Mouse (Mus musculus): ENCODE measurements around the gene Rnf6.
"Not testable (repeated sequence)": the region's sequence is repeated elsewhere in the genome, so short reads cannot be mapped to it uniquely, and the experiment has no call there.

The Rnf6 gene

GRCm38 (mm10) chr5:146230864-146231654 lies 9.7 kb upstream of the Rnf6 start, which contains the start of gene Cdk8:
TSS of gene Cdk8 (plus strand) at chr5:146231230.
- DNase-seq (ENCODE audit: low spot score), result peak; percentile 95

- DNase-seq (ENCODE audit: low spot score), result no peak
These were observed 8.7 kb upstream of the Rnf6 start for GRCm38 (mm10) chr5:146229869-146230650.

- no peak for DNase-seq (ENCODE audit: low spot score)
These were observed 6.1 kb upstream of the Rnf6 start for GRCm38 (mm10) chr5:146227496-146227895.

GRCm38 (mm10) chr5:146223786-146224185 lies 2.4 kb upstream of the Rnf6 start:
- no peak for DNase-seq (ENCODE audit: low spot score)

GRCm38 (mm10) chr5:146221722-146222121 lies 367 bp upstream of the Rnf6 start:
- no peak for DNase-seq (ENCODE audit: low spot score)

- no peak for DNase-seq (ENCODE audit: low spot score)
These were observed 865 bp downstream of the Rnf6 start for GRCm38 (mm10) chr5:146220501-146220878.

DNA sequence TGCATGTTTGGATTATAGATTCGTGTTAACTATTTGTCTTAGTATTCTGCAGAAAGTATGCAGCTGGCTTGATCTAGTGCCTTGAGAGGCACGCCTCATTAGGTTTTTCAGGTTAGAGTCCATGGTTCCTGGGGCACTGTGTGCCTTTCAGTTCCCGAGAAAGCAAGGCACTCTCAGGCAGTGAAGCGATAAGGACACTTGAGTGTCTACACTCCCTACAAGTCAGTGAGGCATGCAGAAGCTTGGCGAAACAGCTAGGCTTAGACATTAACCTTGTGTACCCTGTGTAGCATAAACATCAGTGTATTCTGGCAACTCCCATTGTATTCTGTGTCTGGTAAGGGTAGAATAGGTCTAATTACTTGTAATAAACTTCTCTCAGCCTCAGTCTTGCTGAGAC lies 15.8 kb downstream of the Rnf6 start:
- no peak for DNase-seq (ENCODE audit: low spot score)

DNA sequence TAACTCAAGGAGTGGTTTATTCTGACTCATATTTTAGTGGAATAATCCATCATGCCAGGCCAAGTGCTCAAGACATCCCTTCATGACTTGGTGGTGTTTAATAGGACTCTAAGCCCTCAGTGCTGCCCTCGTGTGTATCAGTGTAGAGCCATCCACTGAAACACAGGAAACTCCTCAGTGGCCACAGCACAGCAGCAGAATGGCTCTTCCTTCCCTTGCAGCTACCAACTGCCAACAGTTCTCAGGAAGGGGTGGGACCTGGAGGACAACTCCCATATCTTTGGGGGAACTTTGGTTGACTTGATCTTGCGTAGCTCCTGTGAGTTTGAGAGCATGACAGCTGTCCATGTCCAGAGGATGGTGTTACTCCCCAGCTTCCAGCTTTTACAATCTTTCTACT lies 17.4 kb downstream of the Rnf6 start:
- DNase-seq (ENCODE audit: low spot score), result no peak

- no peak for DNase-seq (ENCODE audit: low spot score)
These were observed 20.8 kb downstream of the Rnf6 start for GRCm38 (mm10) chr5:146200580-146200979.

GRCm38 (mm10) chr5:146199540-146199939 lies 21.8 kb downstream of the Rnf6 start:
- DNase-seq (ENCODE audit: low spot score), result no peak

GRCm38 (mm10) chr5:146199073-146199472 lies 22.3 kb downstream of the Rnf6 start:
- DNase-seq (ENCODE audit: low spot score), result no peak

DNA sequence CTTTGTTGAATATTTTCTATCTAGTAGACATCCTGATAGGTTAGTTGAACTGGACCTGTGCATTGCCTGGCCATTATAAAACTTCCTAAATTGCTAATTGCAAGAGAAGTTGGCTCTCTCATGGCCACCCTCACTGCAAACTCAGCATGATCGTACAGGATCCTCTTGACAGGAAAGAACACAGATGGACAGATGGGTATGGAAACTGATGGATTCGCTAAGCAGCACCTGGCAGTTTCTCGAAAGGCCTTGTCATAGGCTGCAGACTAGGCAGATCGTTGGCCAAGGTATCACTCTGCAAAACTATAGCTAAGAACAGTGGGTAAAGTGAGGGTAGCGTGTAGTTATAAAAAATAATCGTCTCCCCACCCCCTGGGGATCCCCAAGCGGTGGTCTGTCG lies 28.0 kb downstream of the Rnf6 start:
- no peak for DNase-seq (ENCODE audit: low spot score)

DNA sequence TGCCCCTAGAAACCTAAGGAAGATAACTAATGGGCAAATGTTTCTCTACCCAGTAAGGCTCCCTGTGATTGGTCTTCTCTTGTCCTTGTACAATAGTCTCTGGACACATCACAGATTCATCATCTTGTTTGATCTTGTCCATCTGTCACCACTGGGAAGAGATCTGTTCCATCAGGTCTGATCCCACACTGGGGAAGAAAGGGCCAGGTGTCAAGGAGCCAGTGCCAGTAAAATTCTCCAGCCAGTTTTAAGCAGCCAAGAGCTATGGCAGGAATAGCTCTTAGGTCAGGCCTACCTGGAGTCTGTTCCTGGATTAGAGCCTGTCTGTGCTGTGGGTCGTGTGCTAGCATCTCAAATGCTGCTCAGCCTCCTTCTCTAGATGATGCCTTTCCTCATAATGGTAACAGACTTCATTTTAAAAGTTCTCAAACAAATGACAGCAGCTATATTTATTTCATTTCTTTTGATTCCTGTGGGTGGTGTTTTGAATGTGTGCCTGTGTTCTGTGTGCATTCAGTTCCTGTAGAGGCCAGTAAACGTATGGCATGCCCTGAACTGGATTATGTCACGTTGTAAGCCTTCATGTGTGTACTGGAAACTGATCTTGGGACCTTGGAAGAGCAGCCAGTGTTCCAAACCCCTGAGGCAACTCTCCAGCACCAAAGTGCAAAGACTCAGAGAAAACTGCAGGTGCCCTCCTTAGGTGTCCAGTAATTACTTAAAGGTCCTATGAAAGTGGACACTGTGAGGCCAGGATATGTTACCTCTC lies 30.7 kb downstream of the Rnf6 start:
- DNase-seq (ENCODE audit: low spot score), result no peak

GRCm38 (mm10) chr5:146190093-146190492 lies 31.3 kb downstream of the Rnf6 start:
- DNase-seq (ENCODE audit: low spot score), result no peak

DNA sequence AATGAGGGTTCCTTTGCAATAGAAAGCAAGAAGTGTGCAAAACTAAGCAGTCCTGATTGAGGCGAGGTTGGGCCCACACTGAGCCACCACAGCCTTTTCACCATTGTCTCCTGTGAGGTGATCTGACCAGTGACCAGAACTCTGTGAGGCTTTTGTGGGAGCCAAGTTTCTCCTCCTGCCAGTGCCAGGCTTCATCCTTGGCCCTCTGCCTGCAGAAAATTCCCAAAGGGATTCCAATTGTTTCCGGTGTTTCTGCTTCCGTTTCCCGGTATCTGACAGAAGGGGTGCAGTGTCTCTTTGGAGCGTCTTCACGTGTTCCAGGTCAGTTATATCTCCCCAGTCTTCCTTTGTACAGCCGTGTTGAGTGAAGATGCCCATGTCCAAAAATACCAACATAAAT lies 32.6 kb downstream of the Rnf6 start:
- no peak for DNase-seq (ENCODE audit: low spot score)

DNA sequence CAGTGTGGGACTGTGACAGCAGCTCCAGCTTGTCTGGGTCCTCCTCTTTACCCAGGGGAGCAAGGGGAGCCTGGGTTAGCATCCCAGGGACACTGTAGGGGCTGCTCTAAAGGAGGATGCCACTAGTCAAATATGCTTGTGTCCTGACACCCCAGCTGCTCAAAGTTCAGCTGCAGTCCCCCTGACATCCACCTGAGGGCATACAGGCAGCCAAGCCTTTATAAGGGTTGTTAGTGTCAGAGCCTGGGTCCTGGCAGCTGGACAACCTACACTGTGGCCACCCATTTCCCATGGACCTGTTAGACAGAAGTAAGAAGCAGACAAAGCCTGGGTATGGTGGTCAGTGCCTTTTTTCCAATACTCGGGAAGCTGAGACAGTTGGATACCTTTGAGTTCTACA lies 33.2 kb downstream of the Rnf6 start:
- DNase-seq (ENCODE audit: low spot score), result no peak

DNA sequence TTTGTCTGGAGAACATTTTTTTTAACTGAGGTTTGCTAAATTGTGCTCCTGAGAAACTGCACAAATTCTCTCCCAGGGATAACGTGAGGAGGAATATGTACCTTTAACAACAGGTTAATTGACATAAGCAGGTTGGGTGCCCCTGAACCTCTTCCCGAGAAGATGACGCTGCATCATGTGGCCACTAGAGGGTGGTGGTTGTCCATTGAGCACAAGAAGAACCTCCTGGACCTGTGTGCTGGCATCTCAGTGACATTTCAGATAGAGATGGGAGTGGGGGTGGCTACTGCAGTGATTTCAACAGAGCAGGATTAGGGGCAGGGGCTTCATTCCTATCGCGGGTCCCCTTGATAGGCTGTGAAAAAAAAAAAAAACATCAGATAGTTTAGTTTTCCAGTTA lies 33.9 kb downstream of the Rnf6 start:
- DNase-seq (ENCODE audit: low spot score), result peak; percentile 19

GRCm38 (mm10) chr5:146185204-146185603 lies 36.2 kb downstream of the Rnf6 start, which contains the start of gene 1700001J03Rik:
TSS of gene 1700001J03Rik (minus strand) at chr5:146185304.
- not testable (repeated sequence) for DNase-seq (ENCODE audit: low spot score)

GRCm38 (mm10) chr5:146172744-146173143 lies 48.6 kb downstream of the Rnf6 start:
- DNase-seq (ENCODE audit: low spot score), result not testable (repeated sequence)

DNA sequence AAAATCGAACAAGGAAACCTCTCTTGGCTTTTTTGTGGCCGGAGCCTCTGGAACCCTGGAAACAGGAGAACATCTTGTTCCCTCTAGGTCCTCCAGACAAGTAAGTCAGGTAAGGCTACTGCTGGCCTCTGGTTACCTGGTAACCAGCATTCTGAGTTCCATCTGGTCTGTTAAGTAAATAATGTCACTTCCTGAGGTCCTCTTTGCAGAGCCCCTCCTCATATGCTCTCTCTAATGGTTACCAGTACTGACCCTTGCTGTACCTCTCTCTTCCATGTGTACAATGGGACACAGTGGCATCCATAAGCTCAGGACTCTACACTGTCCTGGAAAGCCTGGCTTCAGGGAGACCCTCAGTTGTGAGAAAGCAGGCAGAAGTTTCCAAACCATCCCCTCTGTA lies 50.7 kb downstream of the Rnf6 start, which contains the start of gene Gm6309:
Gene Gm6309 (minus strand): TSS at position 101 of the 400 bp plus-strand sequence.
- not testable (repeated sequence) for DNase-seq (ENCODE audit: low spot score)

DNA sequence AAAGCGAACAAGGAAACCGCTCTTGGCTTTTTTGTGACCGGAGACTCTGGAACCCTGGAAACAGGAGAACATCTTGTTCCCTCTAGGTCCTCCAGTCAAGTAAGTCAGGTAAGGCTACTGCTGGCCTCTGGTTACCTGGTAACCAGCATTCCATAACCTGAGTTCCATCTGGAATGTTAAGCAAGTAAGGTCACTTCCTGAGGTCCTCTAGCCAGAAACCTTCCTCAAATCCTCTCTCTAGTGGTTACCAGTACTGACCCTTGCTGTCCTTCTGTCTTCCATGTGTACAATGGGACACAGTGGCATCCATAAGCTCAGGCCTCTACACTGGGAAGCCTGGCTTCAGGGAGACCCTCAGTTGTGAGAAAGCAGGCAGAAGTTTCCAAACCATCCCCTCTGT lies 60.9 kb downstream of the Rnf6 start, which contains the start of gene Gm5565:
Gene Gm5565 (minus strand): TSS at position 101 of the 400 bp plus-strand sequence.
- DNase-seq (ENCODE audit: low spot score), result not testable (repeated sequence)

All from spleen, adult 12 weeks (tissue).